Mouse (Mus musculus) frontal cortex, postnatal 25 days (tissue): ENCODE measurements around the gene Cfap43.
"Not testable (repeated sequence)": the region's sequence is repeated elsewhere in the genome, so short reads cannot be mapped to it uniquely, and the experiment has no call there.

Experiments used
- DNase-seq, 2 experiments: peaks; one replicate each; pipeline ENCODE4 v3.0.0; 2022; ENCODE audit warnings: low spot score in 2 of 2

Gene Cfap43

DNA sequence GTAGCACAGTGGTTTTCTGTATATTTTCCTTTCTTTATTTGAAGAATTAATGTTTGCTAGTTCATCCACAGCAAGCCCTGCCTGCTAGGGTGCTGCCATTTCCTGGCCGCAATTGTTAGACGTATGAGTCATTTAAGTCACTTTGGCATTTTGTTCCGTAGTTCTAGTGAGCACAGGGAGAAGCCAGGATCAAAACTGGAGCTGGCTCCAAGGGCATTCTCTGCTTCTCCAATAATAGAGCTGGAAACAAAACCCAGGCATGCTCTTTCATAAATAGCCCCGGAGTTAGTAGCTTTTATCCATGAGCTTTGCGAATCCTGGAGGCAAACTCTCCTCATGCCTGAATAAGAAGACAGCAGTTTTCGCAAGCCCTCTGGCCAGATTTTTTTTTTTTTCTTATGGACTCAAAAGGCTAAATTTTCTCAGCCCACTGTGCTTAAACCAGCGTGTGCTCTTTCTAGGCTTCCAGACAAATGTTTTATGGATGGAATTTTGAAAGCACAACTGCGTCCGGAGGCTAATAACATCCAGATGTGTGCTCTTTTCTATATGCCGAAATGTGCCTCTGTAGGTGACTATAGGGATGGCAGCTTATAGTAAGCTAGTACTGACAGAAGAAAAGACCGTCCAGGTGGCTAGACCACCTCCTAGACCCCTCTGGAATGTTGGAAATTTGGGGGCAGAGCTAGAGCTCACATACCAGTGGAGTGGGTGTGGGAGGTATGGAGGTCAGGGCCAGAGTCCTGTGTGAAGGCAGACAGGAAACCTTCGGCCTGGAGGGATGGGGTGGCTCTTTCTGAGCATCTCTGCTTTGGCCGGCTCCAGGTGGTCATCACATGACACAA, 64.9 kb downstream of the Cfap43 start:
- DNase-seq, result no peak

DNA sequence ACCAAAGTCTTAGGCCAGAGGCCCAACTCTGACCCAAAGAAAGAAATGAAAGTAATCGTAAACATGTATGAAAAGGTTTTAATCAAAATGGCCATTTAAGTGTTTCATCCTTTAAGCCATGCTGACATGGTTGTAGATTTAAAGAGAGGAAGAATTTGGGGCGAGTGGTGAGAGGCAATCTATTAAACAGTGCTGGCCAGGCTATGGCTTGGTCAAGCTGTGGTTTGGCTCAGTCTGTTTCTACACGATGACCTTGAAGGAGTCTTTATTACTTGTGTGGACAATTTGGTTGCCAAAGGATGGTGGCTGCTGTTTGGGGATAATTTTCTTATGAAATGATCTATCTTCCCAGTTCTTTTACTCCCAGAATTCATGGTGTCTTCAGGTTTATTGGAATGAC, 66.0 kb downstream of the Cfap43 start:
- DNase-seq, result no peak

DNA sequence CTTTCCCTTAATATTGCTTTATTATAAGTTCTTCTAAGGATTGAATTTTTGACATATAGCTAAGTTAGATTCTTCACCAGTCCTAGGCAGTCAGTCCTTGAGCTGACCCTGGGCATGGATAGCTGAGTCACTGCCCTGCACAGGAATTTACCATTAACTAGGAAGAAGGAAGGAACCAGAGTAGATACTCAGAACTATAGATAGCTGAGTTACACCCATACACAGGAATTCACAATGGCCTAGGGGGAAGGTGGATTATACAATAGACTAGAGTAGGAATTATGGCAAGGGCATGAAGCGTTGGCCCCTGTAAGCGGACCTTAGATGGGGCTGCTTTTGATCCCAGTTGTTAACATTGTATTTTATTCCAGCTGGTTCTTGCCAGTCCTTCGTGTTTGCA, 67.0 kb downstream of the Cfap43 start:
- DNase-seq, result not testable (repeated sequence)

DNA sequence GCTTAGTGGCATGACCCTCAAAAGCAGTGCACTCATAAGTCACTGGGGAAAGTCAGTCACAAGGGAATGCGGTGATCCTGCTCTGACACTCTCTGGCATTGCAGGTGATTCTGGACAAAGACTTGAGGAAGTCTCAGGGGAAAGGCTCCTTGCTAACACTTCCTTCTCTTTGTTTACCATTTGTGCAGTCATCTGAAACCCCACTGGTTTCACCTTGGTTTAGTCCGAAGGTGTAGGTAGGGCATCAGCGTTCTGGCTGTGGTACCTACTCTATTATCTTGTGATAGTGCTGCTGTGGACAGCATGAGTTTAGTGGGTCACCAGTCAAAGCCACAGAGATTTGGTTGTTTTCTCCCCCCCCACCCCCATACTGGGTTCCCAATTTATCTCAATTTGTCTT, 69.4 kb downstream of the Cfap43 start:
- no peak for DNase-seq

DNA sequence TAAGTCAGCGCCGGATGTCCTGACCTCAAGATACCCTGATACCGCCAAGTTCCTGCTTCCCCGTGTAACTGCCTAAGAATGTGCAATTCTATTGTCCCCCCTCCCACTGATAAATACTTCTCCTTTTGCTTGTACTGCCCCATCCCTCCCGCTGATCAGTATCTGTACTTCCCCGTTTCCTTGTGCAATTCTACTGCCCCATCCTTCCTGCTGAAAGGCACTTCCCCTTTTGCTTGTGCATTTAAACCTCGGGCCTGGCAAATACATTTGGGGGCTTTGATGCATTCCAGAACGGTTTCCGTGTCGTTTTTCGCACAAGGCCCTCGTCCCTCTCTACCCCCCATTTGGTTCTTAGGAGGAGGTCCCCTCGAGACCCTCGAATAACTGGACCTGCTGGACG, 77.9 kb downstream of the Cfap43 start:
- not testable (repeated sequence) for DNase-seq

DNA sequence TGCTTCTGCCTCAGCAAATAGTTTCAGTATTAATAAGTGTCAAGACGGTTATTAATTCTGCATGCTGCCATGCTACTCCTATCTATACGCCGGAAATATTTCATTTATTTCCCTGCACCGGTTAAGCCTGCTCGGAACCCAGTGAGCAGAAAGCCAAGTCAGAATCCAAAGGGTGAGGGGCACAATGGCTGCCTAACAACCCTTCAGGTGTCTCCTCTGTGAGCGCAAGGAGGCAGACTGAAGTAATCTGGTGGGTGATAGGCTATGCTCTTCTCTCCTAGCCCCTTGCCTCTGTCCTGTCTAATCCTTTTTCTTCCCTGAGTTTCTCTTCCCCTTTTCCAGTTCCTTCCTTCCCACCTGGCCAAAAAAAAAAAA, 81.6 kb downstream of the Cfap43 start:
- DNase-seq, result no peak

DNA sequence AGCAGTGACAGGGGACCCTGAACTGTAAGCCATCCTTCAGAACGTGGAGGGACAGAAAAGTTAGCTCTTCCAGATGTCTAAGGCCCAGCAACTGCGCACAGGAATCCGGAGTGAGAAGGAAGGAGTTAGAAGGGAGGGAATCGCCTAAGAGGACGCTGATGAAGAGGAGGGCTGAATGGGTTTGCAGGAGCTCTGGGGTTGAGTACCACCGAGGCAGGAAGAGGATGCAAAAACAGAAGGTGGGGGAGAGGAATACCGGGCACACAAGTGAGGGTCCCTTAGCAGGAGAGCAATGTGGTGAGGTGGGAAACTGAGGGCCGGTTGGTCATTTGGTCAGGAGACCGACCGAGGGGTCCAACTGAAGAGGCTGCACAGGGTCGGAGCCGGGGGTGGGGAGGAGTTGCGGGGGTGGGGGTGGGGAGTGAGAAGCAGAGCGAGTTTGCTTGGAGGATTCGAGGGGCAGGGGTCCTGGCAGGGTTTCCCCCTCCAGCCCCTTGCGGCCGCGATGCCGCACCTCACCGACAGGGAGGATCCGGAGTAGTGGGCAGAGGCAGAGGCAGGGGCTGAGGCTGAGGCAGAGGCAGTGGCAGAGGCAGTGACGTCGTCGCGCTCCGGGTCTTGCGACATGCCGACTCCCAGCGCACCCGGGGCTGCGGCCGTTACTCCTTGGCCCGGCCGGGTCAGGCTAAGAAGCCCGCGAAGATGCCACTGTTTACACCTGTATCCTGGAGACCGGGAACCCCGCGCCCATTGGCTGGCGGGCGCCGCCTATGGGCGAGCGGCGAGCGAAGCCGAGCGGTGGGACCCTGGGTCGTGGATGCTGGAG, 82.2 kb downstream of the Cfap43 start:
- peak; percentile 27 to 34 for DNase-seq

DNA sequence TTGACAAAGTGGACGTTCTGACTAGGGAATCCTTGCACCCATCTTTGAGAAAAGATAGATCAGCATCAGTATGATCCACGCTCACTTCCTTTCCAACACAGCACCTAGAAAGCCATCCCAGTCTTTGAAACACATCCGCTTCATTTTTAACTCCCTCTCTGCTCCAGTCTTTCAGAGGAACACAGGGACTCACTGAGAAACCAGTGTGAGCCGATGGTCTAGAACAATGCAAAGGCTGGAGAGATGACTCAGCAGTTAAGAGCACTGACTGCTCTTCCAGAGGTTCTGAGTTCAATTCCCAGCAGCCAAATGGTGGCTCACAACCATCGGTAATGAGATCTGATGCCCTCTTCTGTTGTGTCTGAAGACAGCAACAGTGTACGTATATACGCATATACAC, 83.3 kb downstream of the Cfap43 start:
- DNase-seq, result no peak

DNA sequence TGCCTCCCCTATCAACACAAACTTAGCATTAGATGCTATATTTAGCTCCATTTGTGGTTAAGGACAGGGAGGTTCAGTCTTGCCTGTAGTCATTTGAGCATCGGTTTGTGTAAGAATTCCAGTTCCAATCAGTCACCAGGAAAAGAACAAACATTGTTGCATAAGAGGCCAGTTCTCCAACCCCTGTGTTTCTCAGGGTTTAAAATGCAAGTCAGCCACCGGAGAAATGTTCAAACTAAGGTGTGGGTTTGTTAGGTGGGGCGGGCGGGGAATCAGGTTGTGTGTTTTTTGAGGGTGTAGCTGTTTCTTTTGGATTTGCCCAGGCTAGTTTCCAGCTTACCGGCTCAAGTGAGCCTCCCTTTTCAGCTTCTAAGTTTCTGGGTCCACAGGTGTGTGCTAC, 84.5 kb downstream of the Cfap43 start:
- no peak for DNase-seq

DNA sequence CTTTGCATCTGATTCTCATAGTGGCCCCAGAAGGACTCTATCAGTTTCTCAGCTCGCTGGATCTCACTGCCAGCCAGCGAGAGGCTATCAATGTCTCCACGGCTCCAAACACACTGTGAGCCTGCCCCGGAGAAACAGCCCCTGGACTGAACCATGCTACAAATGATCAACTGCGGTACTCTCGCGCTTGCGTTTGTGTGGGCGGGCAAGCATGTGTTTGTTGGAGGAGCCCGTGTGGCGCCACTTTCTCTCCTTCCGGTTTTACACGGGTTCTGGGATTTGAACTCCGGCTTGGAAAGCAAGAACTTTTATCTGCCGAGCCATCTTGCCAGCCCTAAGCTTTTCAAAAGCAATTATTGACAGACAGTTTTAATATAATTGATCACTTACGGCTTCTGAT, 86.8 kb downstream of the Cfap43 start:
- no peak for DNase-seq

DNA sequence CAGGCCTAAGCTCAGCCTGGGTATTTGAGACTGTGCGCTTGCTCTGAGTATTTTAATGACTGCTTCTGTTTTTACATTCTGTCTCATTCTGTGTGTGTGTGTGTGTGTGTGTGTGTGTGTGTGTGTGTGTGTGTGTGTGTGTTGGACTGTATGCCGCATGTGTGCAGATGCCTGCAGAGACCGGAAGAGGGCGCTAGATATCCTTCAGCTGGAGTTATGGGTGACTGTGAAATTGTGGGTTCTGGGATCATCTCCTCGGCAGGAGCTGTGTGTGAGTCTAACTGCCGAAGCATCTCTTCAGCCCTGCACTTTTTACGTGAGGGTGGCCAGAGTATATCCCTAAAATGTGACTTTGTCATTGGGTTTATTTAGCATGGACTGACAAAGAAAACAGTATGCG, 88.0 kb downstream of the Cfap43 start:
- DNase-seq, result no peak

DNA sequence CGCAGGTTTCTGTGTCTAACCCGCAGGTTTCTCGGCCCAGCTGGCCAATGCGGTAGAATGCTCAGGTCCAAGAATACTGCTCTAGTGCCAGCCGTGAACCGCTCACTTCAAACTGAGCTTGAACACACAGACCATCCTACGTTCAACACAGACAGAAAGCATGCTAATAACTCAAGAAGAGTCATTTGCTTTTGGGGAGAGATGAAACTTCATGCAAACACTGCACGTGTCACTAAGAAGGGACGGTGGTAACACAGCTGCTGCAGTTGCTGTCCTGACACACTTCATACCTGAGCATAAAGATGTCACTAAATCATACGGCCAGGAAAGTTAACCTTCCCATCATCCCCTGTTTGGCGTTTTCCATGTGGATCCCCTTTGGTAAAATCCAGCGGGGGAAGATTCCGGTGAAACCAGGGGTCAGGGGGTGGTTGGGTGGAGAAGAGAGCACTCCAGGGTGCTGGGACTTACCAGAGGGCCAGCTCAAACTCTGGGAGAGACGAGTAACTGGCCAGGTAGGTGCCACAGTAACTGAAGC, 89.1 kb downstream of the Cfap43 start:
- DNase-seq, result no peak

DNA sequence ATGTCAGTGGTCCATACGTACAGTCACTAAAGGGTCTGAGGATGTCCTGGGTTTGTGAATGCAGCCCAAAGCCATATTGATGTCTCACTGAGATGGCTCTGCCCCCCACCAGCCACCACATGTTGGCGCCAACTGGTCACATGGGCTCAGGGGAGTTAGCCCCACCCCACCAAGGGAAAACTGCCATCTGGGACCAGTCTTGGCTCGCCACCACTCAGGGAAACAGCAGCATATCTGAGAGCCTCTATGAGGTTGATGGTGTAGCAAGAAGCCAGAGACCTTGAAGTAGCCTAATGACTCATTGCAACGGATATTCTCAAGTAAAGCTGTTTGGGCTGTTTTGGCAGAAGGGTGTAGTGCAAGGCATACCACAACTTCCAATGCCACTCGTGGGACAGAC, 95.1 kb downstream of the Cfap43 start:
- DNase-seq, result no peak

DNA sequence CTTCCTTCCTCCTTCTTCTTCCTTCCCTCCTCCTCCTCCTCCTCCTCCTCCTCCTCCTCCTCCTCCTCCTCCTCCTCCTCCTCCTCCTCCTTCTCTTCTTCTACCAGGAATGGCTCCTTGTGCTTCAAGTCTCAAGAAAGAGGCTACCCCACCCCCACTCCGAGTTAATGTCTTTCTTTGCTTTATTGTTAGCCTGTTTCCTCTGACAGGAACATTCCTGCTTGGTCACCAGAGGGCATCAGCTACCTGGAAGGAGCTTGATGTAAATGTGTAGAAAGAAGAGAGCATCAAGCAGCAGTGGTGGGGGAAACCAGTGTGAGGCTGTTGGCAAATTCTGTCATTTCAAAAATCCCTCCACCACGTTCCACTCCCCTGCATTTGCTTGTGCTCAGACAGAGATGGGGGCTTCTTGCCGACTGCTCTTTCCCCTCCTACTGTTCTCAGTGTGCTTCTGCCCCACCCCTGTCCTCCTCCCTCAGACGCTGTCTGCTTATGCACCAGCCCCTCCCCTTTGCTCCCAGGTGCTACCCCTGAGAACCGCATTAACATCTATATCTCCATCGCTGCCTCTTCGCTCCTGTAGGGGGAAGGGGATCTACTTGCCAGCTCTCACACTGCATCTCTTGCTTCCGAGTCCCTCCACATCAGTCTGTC, 96.8 kb downstream of the Cfap43 start:
- DNase-seq, result no peak

DNA sequence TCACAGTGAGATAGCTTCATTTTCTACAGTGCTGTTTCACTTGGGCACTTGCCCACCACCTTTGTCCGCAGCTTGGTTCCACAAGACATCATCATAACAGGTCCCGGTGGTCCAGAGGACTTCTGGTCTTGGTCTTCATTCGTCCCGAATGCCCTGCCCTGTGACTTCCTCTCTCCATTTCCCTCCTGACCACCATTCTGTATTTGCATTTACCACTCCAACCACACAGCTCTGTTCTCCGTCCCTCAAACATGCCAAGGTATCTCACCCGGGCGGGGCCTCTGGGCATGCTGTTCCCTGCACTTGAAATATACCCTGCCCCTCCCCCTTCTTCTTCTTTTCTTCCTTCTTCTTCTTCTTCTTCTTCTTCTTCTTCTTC, 97.6 kb downstream of the Cfap43 start:
- DNase-seq, result no peak

DNA sequence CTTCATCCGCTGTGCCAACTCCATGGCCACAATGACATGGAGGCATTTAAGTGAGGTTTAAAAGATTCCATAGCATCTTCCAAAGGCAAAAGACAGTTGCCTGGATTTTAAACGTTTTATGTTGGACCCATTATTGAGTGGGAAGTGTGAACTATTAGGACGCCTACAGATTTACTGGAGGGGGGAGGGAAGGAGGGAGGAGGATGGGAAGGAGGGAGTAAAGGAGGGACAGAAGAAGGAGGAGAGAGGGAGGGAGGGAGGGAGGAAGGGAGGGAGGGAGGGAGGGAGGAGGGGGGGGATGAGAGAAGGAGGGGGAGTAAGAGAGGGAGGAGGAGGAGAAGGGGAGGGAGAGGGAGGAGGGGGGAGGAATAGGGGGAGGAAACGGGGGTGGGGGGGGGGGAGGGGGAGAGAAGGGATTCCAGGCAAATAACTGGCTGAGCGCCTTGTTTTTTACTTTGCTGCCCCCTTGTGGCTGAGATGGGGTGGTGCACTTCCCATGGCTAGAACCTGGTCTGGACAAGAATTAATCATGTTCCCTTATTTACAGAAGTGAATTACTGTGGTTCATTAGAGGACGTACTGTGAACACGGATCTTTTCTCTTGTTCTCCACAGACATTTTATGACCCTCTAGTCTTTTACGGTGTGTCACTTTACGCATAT, 98.1 kb downstream of the Cfap43 start:
- peak; percentile 57 to 67 for DNase-seq

DNA sequence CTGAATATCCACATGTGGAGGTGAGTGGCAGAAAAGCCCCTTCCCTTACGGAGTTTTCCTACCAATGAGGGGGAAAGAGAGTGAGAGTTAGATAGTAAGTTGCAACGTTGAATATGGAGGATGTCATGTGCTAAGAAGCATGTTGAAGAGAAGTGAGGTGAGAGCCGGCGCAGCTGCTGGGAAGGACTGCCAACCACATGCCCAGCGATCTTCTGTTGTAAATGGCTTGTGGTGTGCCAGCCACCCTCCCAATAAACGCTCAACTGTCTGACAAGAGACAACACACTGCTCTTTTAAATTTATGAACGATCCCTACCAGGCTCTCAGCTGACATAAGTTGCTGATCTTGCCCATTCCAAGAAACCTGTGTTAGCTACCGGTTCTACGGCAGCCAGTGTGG, 101.4 kb downstream of the Cfap43 start:
- DNase-seq, result no peak

DNA sequence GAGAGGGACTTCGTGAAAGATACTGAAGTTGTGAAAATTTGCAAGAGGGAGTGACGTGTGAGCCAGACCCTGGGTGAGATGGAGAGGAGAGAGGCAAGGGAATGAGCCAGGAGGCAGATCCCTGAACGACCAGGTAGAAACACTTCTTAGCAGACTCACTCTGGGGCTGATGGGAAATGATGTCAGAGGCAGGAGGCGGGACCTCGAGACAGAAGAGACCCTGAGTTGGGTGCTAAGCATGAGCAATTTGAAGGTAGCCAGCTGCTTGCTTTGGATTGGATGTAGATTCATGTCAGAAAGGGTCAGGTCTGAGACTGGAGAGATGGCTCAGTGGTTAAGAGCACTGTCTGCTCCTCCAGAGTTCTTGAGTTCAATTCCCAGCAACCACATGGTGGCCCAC, 104.4 kb downstream of the Cfap43 start:
- DNase-seq, result no peak

DNA sequence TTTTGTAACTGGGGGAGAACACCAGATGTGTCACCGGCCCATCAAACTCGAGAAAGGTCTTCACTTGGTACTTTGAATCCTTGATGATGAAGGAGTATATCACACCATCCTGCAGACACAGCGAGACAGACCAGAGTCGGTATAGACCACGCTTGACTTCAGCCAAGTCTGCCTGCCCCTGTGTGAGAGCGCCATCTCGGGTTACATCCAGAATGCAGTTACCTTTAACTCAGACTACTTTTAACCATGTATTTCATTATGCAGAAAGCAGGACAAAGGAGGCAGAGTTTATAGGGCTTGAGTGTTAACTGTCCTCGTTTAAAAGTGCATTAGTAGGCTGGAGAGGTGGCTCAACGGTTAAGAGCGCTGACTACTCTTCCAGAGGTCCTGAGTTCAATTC, 107.0 kb downstream of the Cfap43 start:
- DNase-seq, result no peak

DNA sequence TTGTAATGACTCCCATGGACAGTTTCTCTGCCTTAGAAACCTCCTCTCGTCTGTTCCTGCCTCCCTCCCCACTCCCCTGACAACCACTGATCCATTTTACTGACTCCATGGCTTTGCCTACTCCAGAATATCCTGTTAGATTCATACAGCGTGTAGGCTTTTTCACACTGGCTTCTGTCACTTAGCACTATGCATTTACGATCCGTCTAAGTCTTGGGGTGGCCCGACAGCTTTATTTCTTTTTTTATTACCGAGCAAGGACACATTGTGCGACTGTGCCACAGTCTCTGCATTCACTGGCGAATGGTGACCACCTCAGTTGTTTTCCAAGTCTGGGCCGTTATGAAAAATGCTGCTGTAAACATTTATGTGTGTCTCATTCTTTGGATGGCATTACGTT, 120.5 kb downstream of the Cfap43 start:
- DNase-seq, result no peak

DNA sequence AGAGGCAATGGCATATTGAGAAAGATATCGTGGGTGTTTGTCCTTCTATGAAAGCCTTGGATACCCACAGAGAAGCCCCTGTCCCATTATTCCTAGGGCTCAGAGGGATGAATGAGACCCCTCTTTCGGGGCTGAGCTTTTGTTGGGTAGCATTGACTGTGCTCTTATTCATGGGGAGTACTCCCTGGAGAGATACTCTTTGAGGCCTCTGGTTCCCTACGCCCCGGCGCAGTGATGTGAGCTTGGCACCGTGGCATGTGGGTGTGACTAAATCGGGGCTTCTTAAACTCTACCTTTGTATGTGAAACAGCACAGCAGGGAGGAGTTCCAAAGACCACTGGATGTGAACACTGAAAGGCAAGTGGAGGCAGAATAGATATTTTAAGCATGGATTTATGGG, 122.4 kb downstream of the Cfap43 start:
- no peak for DNase-seq
